Mouse (Mus musculus) heart, postnatal 14 days (tissue): ENCODE measurements around the gene Brinp1. TPM values are rescaled to one million over a fixed set of nuclear protein-coding genes. Genes with fewer than 3 reads are reported as not detected.

Experiments
- DNase-seq, 2 experiments: peaks; one replicate each; pipeline ENCODE4 v3.0.0; 2021 to 2022
- intact Hi-C: fragments of 180-260 bp; cut with DNase I; formaldehyde crosslinking; loops from one replicate; pipeline ENCODE4 v1.15.1; 2025
- long read RNA-seq, 2 experiments: library from polyadenylated mRNA; stranded (forward); transcript quantifications; one replicate each; pipeline ENCODE4 v2.0.0; 2021
- total RNA-seq, 2 experiments: library from RNA; stranded (reverse); gene quantifications; 2 replicates each; pipeline ENCODE4 v1.2.3; 2021

Brinp1 gene
- under 1 TPM; 0.10 to 0.22 TPM for total RNA-seq
- long read RNA-seq, experiment 1: 0 reads
- long read RNA-seq, experiment 2, partial matches to known transcripts: 0 of 1 reads
- long read RNA-seq, experiment 2, other reads (novel, unspliced or antisense): 1 of 1 reads

DNA sequence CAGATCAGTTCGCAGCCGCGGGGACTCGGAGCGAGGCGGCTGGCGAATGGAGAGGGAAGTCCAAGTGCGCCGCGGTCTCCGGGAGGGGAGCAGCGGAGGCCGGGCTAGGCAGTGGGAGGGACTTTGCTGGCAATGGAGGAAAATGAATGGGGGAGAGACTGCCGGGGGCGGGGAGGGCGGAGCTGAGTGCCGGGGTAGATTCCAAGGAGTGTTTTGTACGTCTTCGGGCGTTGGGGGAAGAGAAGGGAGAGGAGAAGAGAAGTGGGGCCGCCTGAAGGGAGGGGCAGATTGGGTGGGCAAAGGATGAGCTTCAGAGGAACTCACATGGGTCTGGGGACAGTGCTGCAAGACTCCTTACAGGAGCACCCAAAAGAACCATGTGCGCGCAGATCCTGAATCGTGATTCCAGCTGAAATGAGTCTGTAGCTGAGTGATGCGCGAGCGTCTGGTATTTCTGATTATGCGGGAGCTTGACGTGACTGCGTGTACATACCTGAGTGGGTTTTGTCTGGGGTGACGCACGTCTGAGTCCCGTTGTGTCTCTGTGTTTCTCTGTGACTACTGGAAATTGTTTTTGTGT, at the start of gene Brinp1:
Gene Brinp1 (minus strand): TSS at position 76 of the 580 bp plus-strand sequence.
- intact Hi-C loops: no loop called here
- peak; percentile 3 to 5 for DNase-seq

DNA sequence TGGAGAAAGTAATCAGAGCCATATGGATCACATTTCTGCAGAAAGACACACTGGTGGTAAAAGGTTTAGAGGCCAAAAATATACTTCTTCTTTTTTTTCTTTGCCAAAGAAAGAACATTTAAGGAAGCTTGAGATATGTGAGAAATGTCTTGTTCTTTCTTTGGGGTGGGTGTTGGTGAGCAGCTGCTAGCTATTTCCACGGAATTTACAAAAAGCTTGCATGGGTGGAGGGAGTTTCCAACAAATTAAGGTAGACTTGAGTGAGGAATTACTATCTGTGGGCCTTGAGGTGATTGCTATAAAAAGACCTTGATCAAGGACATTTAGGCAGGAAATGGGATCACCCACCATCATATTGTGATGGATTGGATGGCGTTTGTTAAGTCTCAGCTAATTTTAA, 3.1 kb upstream of the Brinp1 start:
- no peak for DNase-seq
- intact Hi-C loops: no loop called here

DNA sequence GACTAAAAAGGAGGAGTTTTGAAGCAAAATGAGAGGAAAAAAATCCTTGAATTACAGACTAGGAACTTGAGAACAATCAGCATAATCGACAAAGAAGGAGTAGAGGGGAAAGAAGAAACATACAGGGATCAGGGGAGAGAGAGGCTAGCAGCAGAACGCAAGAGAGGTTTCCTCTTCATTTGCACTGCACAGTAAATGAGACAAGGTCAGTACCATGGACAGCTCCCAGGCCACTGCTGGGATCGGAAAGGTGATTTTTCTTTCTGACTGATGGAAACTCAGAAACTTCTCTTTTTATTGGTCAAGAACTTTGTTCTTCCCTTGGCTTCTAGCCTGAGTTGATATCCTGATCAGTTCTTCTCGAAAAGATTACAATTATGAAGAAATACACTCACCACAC, 1.4 kb upstream of the Brinp1 start:
- peak; percentile 57 to 75 for DNase-seq

DNA sequence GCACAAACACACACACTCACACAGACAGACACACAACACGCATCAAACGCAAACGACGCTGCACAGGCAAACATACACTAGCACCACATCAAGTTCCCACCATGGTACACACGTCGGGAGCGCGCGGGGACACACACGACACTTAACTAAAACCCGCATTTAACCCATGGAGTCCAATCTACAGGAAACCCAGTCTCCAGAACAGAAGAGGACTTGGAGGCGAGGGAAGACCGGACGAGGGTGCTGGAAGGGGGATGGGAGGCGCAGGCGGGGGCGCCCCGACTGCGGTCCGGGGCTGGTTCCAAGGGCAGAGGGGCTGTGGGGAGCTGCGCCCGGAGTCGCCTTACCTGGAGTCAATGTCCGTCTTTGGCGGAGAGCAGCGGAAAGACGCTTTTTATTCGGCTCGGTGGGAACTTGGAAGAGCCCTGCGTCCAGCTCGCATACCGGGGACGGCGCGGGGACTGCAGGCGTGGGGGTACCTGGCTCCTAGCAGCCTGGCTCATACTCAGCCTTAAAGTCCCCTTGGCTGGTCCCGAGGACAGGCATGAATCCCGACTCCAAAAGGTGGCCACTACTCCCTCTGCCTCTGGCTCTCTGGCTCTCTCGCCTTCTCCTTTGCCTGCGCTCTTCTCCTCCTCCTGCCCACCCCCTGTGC, 403 bp downstream of the Brinp1 start:
- intact Hi-C loops: no loop called here

More for the DNA sequence above, 1.4 kb upstream of the Brinp1 start:
- intact Hi-C loops: no loop called here

DNA sequence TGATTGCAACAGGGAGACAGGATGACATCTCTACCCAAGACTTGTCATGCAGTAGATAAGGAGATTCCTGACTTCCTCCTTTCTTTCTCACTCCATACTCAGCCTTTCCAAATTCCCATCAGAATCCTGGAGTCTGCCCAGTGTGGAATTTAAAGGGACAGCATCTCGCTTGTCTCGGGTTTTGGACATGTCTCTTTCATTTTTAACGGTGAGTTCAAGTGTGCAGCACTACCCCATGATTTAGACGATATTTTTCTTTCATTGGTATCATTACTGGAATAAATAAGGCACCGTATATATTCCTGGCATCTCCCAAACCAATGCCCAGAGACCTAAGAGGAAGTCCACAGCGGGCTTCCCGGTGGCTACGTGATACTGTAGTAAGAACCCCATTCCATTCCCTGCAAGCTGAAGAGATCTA, 1.1 kb downstream of the Brinp1 start:
- DNase-seq: no peak
- intact Hi-C loops: no loop called here

More for the DNA sequence above, 403 bp downstream of the Brinp1 start:
- no peak for DNase-seq

DNA sequence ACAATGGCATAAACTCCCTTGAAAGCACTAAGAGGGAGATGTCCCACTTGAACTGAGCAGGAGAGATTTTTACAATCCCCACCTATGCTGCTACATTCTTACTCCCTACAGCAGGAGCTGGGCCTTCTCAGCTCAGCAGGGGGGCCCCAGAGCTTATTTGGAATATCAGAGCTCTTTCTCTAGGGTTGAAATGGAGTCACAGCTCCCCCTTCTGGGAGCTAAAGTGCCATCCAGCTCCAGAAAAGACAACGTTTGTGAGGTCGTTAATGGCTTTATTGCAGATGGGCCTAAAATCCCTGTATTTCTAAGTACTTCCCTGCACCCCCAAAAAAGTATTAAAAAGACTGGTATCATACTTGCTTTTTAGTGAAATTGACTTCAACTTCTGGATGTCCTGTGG, 3.6 kb downstream of the Brinp1 start:
- DNase-seq: no peak
- intact Hi-C loops: no loop called here

DNA sequence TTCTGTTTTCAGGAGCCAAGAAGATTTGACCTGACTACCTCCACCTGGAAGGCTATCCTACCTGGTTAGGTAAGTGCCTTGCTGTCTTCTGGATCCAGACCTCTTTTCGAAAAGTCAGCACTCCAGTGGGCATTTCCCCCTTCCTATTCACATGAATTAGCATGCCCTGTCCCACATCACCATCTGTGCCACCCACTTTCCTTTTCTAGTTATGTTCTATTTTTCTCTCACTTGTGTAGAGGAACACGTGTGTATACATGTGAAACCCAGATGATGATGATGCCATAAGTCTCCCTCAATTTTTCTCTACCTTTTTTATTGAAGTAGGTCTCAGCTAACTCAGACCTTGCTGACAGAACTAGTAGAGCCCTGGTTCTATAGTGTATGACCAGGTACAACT, 11.3 kb downstream of the Brinp1 start:
- DNase-seq: no peak
- intact Hi-C loops: no loop called here

DNA sequence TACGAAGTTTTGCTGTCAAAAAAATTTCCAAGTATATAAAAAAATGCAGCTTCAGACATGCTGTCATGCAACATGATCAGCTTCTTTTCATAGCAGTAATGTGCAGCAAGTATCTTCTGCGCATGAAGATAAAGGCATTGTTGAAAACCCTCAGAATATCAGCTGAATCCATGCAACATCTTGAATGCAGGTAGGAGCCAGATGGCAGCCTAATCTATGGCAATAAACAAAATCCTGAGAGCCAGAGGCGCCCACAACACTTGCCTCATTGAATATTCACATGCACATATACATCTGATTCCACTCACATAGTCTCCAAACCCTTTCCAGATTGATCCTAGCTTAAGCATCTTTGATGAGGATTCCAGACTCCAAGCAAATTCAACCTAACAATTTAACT, 24.2 kb downstream of the Brinp1 start:
- DNase-seq: no peak
- intact Hi-C loops: no loop called here

DNA sequence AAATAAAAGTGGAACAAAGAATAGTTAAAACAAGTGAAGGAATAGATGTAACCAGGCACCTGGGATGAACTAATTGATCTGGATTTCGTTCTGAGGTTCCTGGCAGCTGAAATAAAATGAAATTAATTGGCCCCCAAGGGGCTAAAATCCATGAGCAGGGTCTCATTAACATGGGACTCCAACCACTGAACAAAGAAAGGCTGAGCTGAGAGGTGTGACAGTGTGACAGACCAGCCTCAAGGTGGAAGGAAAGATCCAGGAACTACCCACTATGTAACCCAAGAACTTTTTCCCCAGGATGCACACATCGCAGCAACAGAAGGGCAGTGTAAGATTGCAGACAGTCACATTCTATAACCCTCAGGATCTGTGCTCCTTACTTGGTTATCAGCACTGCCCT, 28.1 kb downstream of the Brinp1 start:
- intact Hi-C loops: no loop called here
- no peak for DNase-seq

DNA sequence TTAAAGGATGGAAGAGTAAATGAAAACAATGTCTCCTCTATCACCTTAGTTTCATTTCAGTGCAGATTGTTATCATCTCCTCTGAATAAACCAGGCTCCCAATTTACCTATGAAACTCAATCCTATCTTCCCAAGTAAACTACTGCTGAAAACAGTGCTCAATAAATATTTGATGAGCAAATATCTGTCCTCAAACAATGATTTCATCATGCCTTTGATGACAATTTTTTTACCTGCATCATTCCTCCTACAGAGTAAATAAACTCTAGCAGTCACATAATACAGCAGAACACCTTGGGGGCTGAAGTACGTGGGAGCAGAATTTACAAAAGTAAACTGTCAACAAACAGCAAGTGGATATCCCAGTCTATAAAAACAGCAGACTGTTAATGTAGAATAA, 31.3 kb downstream of the Brinp1 start:
- intact Hi-C loops: no loop called here

DNA sequence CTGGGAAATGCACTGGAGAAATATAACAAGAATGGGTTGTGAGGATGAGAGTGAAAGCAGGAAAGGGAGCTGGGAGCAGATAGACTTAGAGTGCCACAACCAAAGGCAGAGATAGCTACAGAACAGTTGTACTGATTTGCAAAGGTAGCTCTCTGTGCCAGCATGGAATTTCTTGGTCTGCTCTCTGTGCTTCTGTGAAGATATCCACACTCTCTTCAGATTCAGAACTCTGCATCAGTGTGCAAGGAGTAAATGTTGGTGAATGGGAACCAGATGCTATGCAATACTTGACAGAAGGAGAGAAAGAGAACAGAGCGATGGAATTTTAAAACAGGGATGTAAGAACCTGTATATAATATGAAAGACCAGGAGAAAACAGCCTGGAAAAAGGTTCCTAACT, 31.7 kb downstream of the Brinp1 start:
- intact Hi-C loops: no loop called here
- DNase-seq: no peak

More for the DNA sequence above, 31.3 kb downstream of the Brinp1 start:
- no peak for DNase-seq

DNA sequence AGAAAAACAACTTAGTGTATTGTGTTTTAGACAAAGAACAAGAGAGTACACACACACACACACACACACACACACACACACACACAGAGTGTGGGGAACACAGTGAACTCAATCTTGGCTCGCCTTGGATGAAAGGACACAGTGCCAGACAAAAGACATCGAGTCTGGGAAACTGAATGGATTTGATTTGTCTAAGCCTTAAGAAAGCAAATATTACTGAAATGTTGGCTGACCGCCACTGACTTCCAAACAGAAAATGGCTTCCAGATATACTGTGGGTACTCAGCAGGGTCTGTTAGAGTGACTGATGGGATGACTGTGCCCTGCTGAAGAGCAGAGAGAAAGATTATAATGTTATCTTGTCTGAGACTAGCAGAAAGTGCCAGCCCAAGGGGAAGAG, 34.1 kb downstream of the Brinp1 start:
- intact Hi-C loops: no loop called here
- DNase-seq: no peak

DNA sequence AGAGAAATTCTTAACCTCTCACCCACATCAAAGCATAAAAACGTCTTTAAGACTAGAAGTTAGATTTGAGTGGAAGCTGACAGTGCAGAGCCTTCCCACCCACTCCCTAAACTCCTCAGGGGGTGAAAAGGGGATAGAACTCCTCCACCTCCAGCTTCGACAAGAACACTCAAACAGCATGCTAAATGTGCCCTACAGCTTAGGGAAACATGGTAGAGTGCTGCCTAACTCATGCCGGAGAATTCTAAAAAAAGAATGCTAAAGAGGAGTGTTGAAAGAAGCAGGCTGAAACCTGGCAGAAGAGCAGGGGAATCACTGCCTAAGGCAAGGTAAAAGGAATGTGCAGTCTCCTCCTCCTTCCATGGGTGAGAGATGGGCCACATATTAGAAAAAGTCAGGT, 43.3 kb downstream of the Brinp1 start:
- DNase-seq: no peak
- intact Hi-C loops: no loop called here

DNA sequence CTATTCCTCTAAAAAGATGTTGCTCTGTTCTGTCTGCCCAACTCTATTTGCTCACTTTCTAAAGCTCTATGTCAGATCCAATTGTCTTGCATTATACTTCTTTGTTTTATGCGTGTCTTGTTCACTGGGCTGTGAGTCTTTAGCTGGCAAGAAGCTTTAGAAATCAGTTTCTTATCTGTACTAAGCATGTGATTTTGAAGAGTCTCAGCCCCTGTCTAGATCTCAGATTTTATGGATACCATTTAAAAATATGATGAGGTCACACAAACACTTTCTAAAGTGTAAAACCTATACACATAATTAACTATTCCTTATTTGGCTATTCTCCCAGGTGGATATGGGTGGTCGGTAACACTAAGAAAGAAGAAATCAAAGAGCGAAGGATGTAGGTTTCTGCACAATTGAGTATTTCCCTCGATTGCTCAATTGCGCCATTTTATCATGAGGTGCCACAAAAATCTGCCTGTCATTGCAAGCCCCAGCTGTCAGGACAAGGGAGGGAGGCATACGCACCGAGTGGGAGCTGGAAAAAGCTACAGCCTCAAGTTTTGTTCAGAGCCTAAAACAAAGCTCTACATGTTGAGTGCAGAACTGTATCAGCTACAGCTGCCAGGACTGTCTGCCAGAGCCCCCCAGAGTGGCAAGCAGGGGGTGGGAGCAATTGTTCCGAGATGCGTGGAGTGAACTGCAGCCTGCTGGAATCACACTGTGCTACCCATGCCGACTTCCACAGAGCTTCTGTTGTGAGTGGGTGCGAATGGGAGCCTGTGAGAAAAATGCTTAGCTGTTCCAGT, 47.6 kb downstream of the Brinp1 start:
- DNase-seq: no peak
- intact Hi-C loops: no loop called here

DNA sequence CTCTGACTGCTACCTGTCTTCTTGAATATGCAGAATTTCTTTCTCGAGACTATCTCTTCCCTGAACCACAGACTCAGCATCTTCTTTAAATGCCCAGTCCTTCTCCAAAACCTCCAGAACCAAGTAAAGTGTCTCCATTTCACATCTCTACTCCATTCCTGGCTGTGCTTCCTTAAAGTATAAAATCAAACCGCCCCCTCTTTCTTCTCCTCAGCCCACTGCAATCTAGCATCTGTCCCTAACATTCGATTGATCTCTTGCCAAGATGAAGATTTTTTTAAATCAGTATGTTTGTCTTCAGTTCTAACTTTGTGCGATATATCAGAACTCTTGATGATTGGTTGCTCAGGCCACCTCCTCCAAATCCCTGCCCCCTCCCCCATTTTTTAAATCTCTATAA, 63.7 kb downstream of the Brinp1 start:
- intact Hi-C loops: no loop called here
- no peak for DNase-seq

DNA sequence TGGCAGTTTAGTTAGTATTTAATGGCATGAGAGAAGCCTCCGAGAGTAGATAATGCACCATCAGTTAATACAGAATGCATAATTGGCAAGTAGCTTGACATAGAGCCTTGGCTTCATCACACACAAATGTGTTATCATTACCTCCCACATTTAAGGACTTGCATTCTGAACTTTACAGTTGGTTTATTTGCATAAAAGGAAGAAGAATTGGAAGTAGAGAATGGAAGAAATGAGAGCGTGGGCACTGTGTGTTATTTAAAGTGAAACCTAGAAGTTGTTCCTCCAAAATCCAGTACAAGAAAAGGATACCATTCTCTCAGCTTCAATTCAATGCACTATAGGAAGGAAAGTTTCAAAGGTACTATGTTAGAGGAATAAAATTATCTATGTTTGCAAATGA, 67.9 kb downstream of the Brinp1 start:
- intact Hi-C loops: no loop called here
- DNase-seq: no peak

DNA sequence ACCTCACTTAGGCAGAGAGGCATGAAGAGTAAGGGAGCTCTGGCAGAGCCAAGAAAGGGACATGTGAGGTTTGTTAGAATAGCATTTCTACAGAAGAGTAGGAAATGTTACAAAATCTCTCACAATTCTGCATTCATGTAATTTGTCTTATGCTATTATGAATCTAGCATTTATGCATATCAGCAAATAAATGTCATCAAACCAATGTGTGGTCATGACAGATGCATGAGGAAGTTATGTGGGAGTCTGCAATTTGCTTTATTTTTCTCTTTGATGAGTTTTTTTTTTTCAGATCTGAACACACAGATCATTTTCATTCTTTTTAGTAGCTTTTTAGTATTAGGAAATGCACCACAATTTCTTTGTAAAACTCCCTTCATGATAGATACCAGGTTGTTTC, 82.2 kb downstream of the Brinp1 start:
- DNase-seq: no peak
- intact Hi-C loops: no loop called here

DNA sequence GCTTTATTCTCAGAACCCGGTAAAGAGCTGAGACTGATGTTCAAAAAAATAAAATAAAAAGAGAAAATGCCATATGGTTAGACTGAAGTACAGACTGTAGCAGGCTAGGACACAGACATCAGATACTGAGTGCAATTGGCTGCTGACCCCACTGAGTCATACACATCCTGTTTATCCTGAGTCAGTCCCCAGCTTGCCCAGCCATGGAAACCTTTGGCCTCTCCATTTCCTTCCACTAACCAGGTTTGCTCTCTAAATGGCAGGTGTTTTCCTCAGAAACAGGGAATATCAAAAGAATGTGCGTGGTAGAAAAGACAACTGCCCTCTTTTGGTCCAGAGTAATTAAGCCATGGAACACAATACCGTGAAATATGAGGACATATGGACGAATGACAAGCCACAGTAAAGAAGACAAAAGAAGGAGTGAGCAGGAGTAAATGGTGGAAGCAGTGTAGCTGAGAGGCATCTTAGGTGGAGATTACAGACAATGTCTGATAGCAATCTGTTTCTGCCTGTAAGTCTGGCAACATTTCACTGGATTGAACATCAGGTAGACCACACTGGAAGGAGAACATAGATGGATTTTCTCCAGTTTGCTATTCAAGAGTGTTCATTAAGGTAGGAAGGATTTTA, 88.9 kb downstream of the Brinp1 start:
- no peak for DNase-seq
- intact Hi-C loops: no loop called here

DNA sequence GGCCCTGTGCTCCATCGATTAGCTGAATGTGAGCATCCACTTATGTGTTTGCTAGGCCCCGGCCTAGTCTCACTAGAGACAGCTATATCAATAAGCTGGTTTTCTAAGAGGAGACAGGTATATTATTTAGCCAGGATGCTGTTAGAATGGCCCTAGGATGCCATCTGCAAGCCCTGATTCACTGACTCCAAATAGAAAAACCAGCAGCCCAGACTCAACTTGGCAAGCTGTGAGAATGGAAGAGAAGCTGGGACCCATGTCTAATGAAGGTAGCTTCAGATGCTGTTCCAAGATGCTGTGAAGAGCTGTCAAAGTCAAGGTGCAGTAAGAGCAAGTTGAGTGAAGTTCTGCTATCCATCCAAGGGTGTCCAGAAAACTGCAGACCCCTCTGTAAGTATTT, 89.5 kb downstream of the Brinp1 start:
- no peak for DNase-seq
- intact Hi-C loops: no loop called here

DNA sequence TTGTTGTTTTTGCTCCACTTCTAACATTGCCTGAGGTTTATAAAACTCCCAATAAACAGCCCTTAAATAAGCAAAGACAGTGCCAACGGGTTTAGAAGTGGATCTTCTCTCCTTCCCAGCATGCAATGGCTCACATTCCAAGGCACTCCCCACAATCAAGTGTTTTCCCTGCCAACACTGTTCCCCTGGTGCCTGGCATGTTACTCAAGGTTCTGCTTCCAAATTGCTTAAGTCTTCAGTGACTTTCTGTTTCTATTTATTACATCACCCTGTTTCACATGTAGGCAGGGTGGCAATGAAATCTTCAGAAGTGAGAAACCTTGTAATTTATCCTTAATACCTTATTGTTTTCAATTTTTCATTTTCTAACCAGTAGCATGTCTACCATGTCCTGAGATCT, 97.3 kb downstream of the Brinp1 start:
- no peak for DNase-seq
- intact Hi-C loops: loop anchor here (2.0 kb wide), 1 partner anchor 20 kb away; no protein-coding TSS in a partner anchor

DNA sequence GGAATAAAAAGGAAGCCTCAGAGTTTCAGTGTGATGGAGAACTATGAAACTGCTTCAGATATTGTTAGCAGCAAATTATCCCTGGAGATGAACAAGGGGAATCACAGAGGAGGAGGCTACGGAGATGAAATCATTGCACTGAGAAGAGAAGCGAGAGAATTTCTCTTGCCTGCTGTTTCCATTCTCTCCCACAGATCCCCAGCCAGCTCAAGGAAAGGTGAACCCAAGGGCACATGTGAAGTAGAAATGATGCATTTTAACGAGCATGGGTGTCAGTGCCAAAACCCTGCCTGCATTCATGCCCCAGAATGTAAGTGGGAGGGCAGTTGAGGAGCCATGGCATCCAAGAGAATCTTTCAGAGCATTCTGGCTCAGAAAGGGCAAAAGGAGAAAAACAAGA, 104.5 kb downstream of the Brinp1 start:
- no peak for DNase-seq
- intact Hi-C loops: loop anchor here (5.0 kb wide), 2 partner anchors 827 to 1372 kb away; no protein-coding TSS in a partner anchor
